Mouse (Mus musculus) midbrain, embryonic 16.5 days (tissue): Measurements from ENCODE around the gene Zfand3. TPM values are rescaled to one million over a fixed set of nuclear protein-coding genes. Genes with fewer than 3 reads are reported as not detected.

Experiments used
- ATAC-seq: fragments of 200-750 bp; cut with Nextera tagmentation; 2 replicates; pipeline ENCODE4 v1.8.0; 2017; ENCODE audit warnings: moderate TSS enrichment
- H3K27ac ChIP-seq: fragments of 300-500 bp; sonication (generic); 2 replicates; pipeline ENCODE4 v1.5.1; 2014; ENCODE audit warnings: mild to moderate bottlenecking, low read length, mixed read lengths
- H3K27me3 ChIP-seq: fragments of 300-500 bp; sonication (generic); 2 replicates; pipeline ENCODE4 v1.6.1; 2014; ENCODE audit warnings: low read depth, low read length, mixed read lengths; ENCODE audit not compliant: control insufficient read depth, insufficient read depth
- H3K36me3 ChIP-seq: fragments of 300-500 bp; sonication (generic); 2 replicates; pipeline ENCODE4 v1.6.1; 2014; ENCODE audit warnings: mild to moderate bottlenecking, low read length, moderate library complexity, mixed read lengths; ENCODE audit not compliant: control insufficient read depth, insufficient read depth
- H3K4me1 ChIP-seq: fragments of 300-500 bp; sonication (generic); 2 replicates; pipeline ENCODE4 v1.6.1; 2014; ENCODE audit warnings: mild to moderate bottlenecking, low read length, mixed read lengths; ENCODE audit not compliant: control insufficient read depth, insufficient read depth
- H3K4me2 ChIP-seq: fragments of 300-500 bp; sonication (generic); 2 replicates; pipeline ENCODE4 v1.6.1; 2014; ENCODE audit warnings: mild to moderate bottlenecking, low read length, mixed read lengths
- H3K4me3 ChIP-seq: fragments of 300-500 bp; sonication (generic); 2 replicates; pipeline ENCODE4 v1.5.1; 2014; ENCODE audit warnings: low read depth, mild to moderate bottlenecking, low read length, moderate library complexity, mixed read lengths
- H3K9ac ChIP-seq: fragments of 300-500 bp; sonication (generic); 2 replicates; pipeline ENCODE4 v1.6.1; 2014; ENCODE audit warnings: low read depth, low read length, mixed read lengths
- H3K9me3 ChIP-seq: fragments of 300-500 bp; sonication (generic); replicated peaks from 2 replicates; pipeline ENCODE4 v1.6.1; 2014; ENCODE audit warnings: mild to moderate bottlenecking, low read length, mixed read lengths; ENCODE audit not compliant: control insufficient read depth, poor library complexity, severe bottlenecking
- WGBS: fragments of 180-500 bp; shearing (Covaris S2); extraction: QIAGEN DNeasy Blood & Tissue Kit; methylation state at CpG from one replicate; pipeline ENCODE4 v1.1.7; 2014; 5-methylcytosine and 5-hydroxymethylcytosine counted together
- polyA plus RNA-seq: library from polyadenylated mRNA; unstranded; fragments of >200 nt; fragmentation: Nextera tagmentation; extraction: Ambion mirVana; gene quantifications from 2 replicates; pipeline ENCODE4 v1.2.1, GENCODE M21; 2015

The Zfand3 gene
- polyA plus RNA-seq, 1 experiment from 2014 or later: 48.7 TPM

DNA sequence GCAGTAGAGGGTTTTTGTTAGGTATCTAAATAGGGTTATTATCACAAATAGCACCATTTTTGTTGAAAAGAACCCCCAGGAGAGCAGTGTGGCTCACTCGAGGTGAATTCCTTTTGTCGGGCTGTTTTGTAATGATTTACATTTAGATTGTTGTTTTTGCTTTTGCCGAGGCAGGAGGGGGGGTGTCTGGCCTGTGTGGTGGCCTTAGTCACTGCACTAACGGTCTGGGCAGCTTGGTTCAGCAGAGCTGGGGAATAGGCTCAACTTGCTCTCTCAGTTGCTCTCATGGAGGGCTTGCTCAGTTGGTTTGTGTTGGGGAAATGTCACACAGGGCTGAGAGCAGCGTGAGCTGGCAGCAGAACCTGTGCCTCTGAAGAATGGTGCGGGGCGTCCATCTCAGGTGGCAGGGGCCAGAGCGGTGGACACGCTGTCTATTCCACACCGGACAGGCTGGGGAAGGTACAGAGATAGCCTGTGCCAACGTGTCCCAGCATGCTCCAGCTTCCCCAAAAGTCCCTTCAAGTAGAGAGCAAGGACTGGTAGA lies 186.6 kb downstream of the Zfand3 start:
- H3K9ac ChIP-seq: no peak overlapping the region
- no peaks in the 10 kb centered on the region for H3K36me3 ChIP-seq
- no peak overlapping the region for H3K27ac ChIP-seq
- ATAC-seq: no peak
- WGBS: 70% methylated on average over 11 of the region's 11 CpGs
- no peak overlapping the region for H3K4me3 ChIP-seq
- H3K4me1 ChIP-seq: peaks cover 70% of the 10 kb centered on the region
- no peak overlapping the region for H3K4me2 ChIP-seq
- no peaks in the 10 kb centered on the region for H3K9me3 ChIP-seq
- no peaks in the 10 kb centered on the region for H3K27me3 ChIP-seq

DNA sequence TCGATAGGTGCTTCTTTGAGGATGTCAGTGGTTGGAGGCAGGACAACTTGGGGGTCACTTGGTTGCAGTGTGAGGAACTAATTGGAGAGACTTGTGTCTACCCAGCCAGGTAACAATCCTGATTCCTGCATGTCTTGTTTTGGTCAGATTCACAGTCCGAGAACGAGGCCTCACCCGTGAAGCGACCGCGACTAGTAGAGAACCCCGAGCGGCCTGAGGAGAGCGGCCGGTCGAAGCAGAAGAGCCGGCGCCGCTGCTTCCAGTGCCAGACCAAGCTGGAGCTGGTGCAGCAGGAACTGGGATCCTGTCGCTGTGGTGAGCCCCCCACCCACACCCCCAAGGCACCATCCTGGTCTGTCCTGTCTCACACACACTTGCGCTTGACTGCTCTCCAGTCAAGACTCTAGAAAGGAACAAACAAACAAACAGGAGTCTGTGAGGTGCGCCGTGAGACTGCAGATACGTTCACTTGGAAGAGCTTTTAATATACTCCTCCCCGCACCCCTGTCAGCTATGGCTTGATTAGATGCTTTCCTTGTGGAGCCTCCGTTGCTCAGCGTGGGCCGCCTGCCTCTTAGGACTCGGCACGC lies 188.0 kb downstream of the Zfand3 start:
- H3K9me3 ChIP-seq: no peaks in the 10 kb centered on the region
- H3K9ac ChIP-seq: no peak overlapping the region
- 88% methylated on average over 26 of the region's 26 CpGs for WGBS
- peaks cover 76% of the 10 kb centered on the region for H3K4me1 ChIP-seq
- peak overlapping the region; percentile 25; the same call in 1 of the 2 replicates for H3K27ac ChIP-seq
- no peak overlapping the region for H3K4me3 ChIP-seq
- no peaks in the 10 kb centered on the region for H3K27me3 ChIP-seq
- no peaks in the 10 kb centered on the region for H3K36me3 ChIP-seq
- H3K4me2 ChIP-seq: no peak overlapping the region
- no peak for ATAC-seq

DNA sequence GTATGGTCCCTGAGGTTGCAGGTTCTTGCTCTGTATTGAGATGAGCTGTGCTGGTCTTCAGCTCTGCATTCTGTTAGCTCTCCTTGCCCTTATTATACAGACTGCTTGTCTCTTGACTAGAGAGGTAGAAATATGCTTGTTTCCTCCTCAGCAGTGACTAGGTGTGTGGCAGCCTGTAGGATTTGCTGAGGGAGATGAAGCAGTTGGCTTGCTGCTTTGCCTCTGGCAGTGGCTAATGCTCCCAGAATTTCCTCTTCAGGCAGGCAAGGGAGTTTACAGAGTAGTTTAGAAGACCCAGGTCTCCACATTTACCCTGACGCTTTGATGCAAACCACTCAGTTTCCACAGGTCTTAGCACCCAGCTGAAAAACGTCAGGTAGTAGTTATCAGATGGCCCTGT lies 189.1 kb downstream of the Zfand3 start:
- H3K9me3 ChIP-seq: no peaks in the 10 kb centered on the region
- H3K36me3 ChIP-seq: no peaks in the 10 kb centered on the region
- no peak for ATAC-seq
- 77% methylated on average over 2 of the region's 2 CpGs for WGBS
- peaks cover 73% of the 10 kb centered on the region for H3K4me1 ChIP-seq
- no peak overlapping the region for H3K4me3 ChIP-seq
- peak overlapping the region; percentile 81 for H3K27ac ChIP-seq
- no peaks in the 10 kb centered on the region for H3K27me3 ChIP-seq
- H3K9ac ChIP-seq: no peak overlapping the region
- no peak overlapping the region for H3K4me2 ChIP-seq

DNA sequence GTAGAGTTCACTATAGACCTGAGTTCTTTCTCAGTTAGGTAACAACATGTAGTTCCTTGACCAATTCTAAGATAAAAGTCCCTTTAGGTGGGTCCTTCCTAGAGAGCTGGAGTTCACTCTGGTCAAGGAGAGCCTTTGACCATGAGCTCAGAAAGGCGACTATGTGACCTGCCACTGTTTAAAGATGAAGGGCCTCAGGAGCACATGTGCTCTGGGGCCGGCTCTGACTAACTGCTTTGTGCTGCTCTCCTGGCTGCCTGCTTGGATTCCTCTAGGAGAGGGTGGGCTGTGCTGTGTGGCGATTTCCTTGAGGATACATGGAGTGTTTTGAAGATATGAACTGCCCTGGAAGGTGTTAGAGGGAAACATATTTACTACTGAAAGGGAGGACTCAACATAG lies 189.6 kb downstream of the Zfand3 start:
- peaks cover 75% of the 10 kb centered on the region for H3K4me1 ChIP-seq

DNA sequence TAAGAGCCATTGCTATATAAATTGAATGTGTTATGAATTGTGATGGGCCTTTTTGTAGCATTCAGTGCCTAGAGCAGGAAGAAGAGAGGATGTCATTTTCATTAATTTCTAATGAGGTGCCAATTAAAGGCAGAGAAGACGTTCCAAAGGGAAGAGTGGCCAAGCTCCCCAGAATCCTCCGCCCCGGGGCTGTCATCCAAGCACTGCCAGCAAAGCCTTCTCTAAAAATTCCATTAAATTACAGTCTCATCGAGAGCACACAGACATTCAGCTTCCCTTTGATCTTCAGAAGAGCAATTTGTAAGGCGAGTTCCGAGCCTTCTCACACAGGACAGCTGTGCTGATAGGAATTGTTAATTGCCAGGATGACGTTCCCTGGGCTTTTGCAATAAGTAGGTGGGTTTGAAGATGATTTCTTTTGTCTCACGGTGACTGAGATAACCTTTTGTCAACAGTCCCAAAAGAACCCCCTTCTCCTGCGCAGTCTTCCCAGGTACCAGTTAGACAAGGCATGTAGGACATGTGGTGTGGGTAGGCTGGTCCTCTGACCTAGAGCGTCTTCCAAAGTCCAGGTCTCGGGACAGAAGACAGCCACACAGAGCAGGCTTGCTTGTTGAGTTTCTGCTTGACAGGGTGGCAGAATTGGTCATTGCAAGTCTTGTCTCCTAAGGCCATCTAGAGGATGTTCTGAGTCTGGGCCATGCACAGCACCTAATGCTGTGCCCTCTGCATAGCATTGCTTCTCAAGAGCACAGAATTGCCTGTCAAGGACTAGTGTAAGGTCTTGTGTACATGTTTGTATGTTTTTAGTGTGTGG lies 190.3 kb downstream of the Zfand3 start:
- Histone ChIP-seq H3K36me3 (no peaks in the 10 kb centered on the region), H3K27me3 (no peaks in the 10 kb centered on the region), H3K9ac (no peak overlapping the region), H3K4me1 (peaks cover 73% of the 10 kb centered on the region), H3K4me2 (no peak overlapping the region), H3K27ac (peak overlapping the region; percentile 81), H3K9me3 (no peaks in the 10 kb centered on the region), H3K4me3 (no peak overlapping the region)
- peak; percentile 34 for ATAC-seq
- 32% methylated on average over 11 of the region's 11 CpGs for WGBS

More for the DNA sequence above, 189.6 kb downstream of the Zfand3 start:
- Histone ChIP-seq H3K9ac (no peak overlapping the region), H3K27ac (peak overlapping the region; percentile 81), H3K36me3 (no peaks in the 10 kb centered on the region), H3K9me3 (no peaks in the 10 kb centered on the region), H3K4me3 (no peak overlapping the region), H3K4me2 (no peak overlapping the region), H3K27me3 (no peaks in the 10 kb centered on the region)
- WGBS: 51% methylated on average over 3 of the region's 3 CpGs
- ATAC-seq: 0 out of 2 replicates have a peak, but pooled peaks have one; percentile 3

DNA sequence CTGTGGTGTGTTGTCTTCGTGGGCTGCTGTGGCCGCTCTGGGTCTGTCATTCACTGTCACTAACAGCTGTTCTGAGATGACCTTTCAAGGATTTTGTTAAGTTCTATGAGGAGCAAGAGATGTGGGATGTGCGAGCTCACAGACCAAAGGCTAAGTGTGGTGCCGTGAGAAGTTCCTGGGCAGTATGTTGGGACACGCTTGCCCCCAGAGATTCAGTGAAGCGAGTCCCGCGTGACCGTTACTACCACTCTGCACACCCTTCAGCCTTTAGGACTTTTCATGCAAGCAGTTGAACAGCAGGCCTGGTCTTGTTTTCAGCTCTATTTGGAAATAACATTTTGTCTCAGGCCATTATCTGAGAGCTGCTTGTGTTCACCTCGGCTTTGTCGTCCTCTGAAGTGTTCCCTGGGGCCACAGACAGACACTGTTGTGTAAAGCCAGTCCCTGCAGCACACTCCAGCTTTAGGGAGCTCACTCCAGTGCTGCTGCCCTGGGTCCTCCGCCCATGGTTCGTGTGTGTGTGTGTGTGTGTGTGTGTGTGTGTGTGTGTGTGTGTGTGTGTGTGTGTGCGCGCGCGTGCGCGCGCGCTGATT lies 191.2 kb downstream of the Zfand3 start:
- H3K4me3 ChIP-seq: no peak overlapping the region
- peak overlapping the region; percentile 81 for H3K27ac ChIP-seq
- no peak overlapping the region for H3K4me2 ChIP-seq
- H3K9ac ChIP-seq: no peak overlapping the region
- ATAC-seq: no peak
- H3K4me1 ChIP-seq: peaks cover 77% of the 10 kb centered on the region
- H3K36me3 ChIP-seq: no peaks in the 10 kb centered on the region
- no peaks in the 10 kb centered on the region for H3K27me3 ChIP-seq
- WGBS: 70% methylated on average over 13 of the region's 21 CpGs
- H3K9me3 ChIP-seq: no peaks in the 10 kb centered on the region

DNA sequence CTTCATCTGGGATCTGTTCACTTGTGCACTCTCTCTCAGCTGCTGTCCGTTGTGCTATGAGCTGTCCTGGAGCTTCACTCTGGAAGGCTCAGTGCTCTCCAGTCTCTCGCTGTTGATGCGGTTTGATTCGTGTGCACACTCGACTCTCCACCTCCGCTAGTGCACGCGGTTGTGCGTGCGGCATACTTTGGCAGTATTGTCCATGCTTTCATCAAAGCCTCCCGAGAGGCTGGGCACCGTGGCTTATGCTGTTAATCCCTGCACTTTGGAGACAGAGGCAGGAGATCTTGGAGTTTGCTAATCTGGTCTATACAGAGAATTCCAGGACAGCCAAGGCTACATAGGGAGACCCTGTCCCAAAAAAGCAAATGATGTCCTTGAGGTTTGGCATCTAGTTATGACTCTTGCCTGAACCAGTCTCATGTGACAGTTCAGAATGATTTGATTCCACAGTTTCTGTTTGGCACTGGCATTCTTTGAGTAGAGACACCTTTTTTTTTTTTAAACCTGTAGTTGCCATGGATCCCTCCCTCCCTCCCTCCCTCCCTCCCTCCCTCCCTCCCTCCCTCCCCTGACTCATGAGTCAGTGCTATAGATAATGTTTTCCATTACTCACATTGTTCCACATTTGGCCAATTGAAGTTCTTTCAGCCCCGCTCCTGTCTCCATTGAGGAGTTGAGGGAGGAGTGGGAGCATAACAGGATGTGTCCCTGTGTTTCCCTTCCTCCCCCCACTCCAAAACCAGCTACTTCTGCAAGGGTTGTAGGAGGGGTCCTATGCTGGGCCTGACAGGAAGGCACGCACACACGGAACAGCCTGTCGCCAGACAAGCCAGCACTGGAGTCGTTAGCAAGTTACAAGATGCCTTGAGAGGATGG lies 192.1 kb downstream of the Zfand3 start:
- no peaks in the 10 kb centered on the region for H3K9me3 ChIP-seq
- H3K4me2 ChIP-seq: no peak overlapping the region
- H3K36me3 ChIP-seq: no peaks in the 10 kb centered on the region
- H3K27me3 ChIP-seq: no peaks in the 10 kb centered on the region
- H3K27ac ChIP-seq: peak overlapping the region; percentile 65
- H3K4me3 ChIP-seq: no peak overlapping the region
- H3K9ac ChIP-seq: peak overlapping the region; percentile 20; the same call in 1 of the 2 replicates
- WGBS: 32% methylated on average over 17 of the region's 17 CpGs
- no peak for ATAC-seq
- peaks cover 83% of the 10 kb centered on the region for H3K4me1 ChIP-seq

DNA sequence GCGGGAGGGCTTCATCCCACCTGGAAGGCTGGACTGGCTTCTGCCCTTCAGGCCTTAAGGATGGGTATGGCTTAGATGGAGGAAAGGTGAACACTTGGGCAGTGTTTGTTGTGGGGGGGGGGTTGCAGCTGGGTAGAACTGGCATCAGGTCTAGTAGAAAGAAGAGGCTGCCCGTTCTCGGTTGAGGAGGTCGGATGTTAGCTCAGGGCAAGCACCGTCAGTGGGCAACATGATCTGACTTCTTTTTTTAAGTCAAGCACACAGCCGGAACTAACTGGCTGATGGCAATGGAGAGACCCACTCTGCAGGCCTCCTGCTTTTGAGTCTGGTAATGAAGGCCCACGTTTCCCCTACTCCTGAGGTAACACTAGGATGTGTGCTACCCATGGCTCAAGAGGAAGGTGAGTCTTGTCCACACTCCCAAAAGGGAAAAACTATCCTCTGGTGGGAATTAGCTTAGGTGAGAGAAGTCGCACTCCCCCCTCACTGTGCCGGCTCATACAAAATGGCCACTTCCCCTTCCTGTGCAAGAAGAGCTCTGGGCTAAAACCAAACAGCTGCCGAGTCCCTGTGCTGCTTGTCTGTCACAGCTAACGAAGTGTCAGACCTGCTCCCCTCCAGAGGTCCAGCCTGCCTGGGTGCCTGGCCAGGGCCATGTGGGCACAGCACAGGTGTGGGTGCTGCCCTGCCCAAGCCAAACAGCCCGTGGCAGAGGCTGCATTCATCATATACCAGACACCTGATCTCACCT lies 192.9 kb downstream of the Zfand3 start:
- 74% methylated on average over 12 of the region's 12 CpGs for WGBS
- H3K4me2 ChIP-seq: no peak overlapping the region
- H3K27me3 ChIP-seq: no peaks in the 10 kb centered on the region
- H3K9ac ChIP-seq: peak overlapping the region; percentile 20; the same call in 1 of the 2 replicates
- H3K4me3 ChIP-seq: no peak overlapping the region
- H3K9me3 ChIP-seq: no peaks in the 10 kb centered on the region
- ATAC-seq: no peak
- H3K4me1 ChIP-seq: peaks cover 83% of the 10 kb centered on the region
- H3K27ac ChIP-seq: peak overlapping the region; percentile 23; the same call in 1 of the 2 replicates
- no peaks in the 10 kb centered on the region for H3K36me3 ChIP-seq
